8 mouse cellular contexts compared by ENCODE assay signal in the genomic region with DNA sequence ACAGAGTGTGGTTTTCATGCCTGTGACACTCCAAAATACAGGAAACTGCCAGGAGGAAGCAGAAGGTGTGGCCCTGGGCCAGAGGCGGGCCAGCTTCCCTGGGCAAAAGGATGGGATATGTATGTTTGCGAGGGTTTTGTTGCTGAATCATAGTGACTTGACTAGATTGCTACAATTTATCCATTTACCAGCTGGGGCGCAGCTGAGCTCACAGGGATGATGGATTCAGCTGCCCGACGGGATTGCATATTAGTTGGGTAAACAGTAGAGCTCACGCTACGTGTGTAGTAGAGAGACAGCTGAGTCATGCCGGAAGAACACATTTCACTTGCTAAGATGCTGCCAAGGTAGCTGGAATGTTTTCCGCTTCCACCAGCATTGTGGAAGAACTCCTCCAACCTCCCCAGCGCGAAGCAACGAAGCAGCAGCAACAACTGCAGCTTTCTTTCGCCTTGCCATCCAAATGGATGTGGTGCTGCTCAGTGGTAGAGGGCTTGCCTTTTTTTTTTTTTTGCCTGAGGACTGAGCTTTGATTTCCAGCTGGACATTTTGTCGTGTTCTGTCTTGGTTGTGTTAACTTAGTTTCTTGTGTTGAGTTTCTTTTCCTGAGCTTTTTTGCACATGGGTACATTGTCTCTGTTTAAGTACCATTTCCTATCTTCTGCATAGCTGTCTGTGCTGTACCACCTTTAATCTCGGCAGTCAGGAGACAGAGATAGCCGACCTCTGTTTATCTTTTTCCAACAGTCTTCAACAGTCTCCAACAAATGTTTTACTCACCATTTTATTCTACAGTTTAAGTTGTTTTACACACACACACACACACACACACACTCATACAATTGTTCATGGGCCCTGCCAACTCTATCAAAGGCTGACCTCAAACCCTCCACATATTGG. TPM values are rescaled to one million over a fixed set of nuclear protein-coding genes. Genes with fewer than 3 reads are reported as not detected.
DNase-seq lines count a peak whose midpoint lies in the region; ATAC-seq and TF ChIP-seq lines count a peak whose summit lies in the region.

A gene (minus strand): TSS at position 58 of the 900 bp plus-strand sequence.

- H3K9me3 ChIP-seq in forebrain, postnatal 0 days (ENCODE audit: low read length) = no peaks in the 10 kb centered on the region
- no peaks in the 10 kb centered on the region for H3K9me3 ChIP-seq in forebrain, embryonic 12.5 days
- H3K9me3 ChIP-seq in intestine, embryonic 16.5 days (ENCODE audit: control insufficient read depth, low read length) = no peaks in the 10 kb centered on the region; the same call in 1 of the 2 replicates
- no peaks in the 10 kb centered on the region for H3K9me3 ChIP-seq in midbrain, embryonic 11.5 days (ENCODE audit: control insufficient read depth, low read length)
- no peaks in the 10 kb centered on the region for H3K9me3 ChIP-seq in stomach, embryonic 16.5 days (replicated peaks; ENCODE audit: control insufficient read depth, low read length)

- WGBS in forebrain, postnatal 0 days = 41% methylated on average over 16 of the region's 16 CpGs
- WGBS in forebrain, embryonic 12.5 days = 61% methylated on average over 16 of the region's 16 CpGs
- WGBS in intestine, embryonic 16.5 days = 29% methylated on average over 16 of the region's 16 CpGs
- 65% methylated on average over 16 of the region's 16 CpGs for WGBS in midbrain, embryonic 11.5 days
- WGBS in stomach, embryonic 16.5 days = 19% methylated on average over 16 of the region's 16 CpGs

- H3K27ac ChIP-seq in forebrain, postnatal 0 days (ENCODE audit: low read depth, low read length) = no peak within 1 kb of the TSS
- H3K27ac ChIP-seq in forebrain, embryonic 12.5 days = no peak within 1 kb of the TSS
- peak within 1 kb of the TSS; percentile 94 for H3K27ac ChIP-seq in intestine, embryonic 16.5 days (ENCODE audit: low read length)
- H3K27ac ChIP-seq in midbrain, embryonic 11.5 days (ENCODE audit: low read depth, low read length) = no peak within 1 kb of the TSS
- H3K27ac ChIP-seq in stomach, embryonic 16.5 days (ENCODE audit: low read length) = peak within 1 kb of the TSS; percentile 92

- H3K9ac ChIP-seq in forebrain, postnatal 0 days = no peak within 1 kb of the TSS
- H3K9ac ChIP-seq in forebrain, embryonic 12.5 days = no peak within 1 kb of the TSS
- H3K9ac ChIP-seq in intestine, embryonic 16.5 days (ENCODE audit: low read depth, low read length) = no peak within 1 kb of the TSS
- no peak within 1 kb of the TSS for H3K9ac ChIP-seq in midbrain, embryonic 11.5 days (ENCODE audit: low read length)
- H3K9ac ChIP-seq in stomach, embryonic 16.5 days (ENCODE audit: low read length) = no peak within 1 kb of the TSS

- no peaks in the 10 kb centered on the region for H3K27me3 ChIP-seq in forebrain, postnatal 0 days (ENCODE audit: insufficient read depth, low read length)
- no peaks in the 10 kb centered on the region for H3K27me3 ChIP-seq in forebrain, embryonic 12.5 days
- H3K27me3 ChIP-seq in intestine, embryonic 16.5 days (replicated peaks; ENCODE audit: control insufficient read depth, insufficient read depth, low read length) = no peaks in the 10 kb centered on the region
- H3K27me3 ChIP-seq in midbrain, embryonic 11.5 days (ENCODE audit: control insufficient read depth, insufficient read depth, low read length) = no peaks in the 10 kb centered on the region
- H3K27me3 ChIP-seq in stomach, embryonic 16.5 days (ENCODE audit: control insufficient read depth, insufficient read depth, low read length) = no peaks in the 10 kb centered on the region

- peak; percentile 78 for DNase-seq in forebrain, postnatal 0 days
- DNase-seq in cerebellum, postnatal 25 days = peak; percentile 82 to 87
- DNase-seq in gastrocnemius, postnatal 36 days = peak; percentile 73 to 75
- DNase-seq in left cerebral cortex, postnatal 25 days (ENCODE audit: low spot score in 2 of 2) = peak; percentile 81 to 94
- peak; percentile 85 for DNase-seq in midbrain, embryonic 11.5 days (ENCODE audit: low spot score, missing footprints)

- no peaks in the 10 kb centered on the region for H3K4me1 ChIP-seq in forebrain, postnatal 0 days (ENCODE audit: insufficient read depth)
- H3K4me1 ChIP-seq in forebrain, embryonic 12.5 days = no peaks in the 10 kb centered on the region
- peaks cover 4% of the 10 kb centered on the region; the same call in 1 of the 2 replicates for H3K4me1 ChIP-seq in intestine, embryonic 16.5 days (ENCODE audit: control insufficient read depth, insufficient read depth, low read length)
- H3K4me1 ChIP-seq in midbrain, embryonic 11.5 days (ENCODE audit: control insufficient read depth, insufficient read depth, low read length) = no peaks in the 10 kb centered on the region
- no peaks in the 10 kb centered on the region for H3K4me1 ChIP-seq in stomach, embryonic 16.5 days (ENCODE audit: control insufficient read depth, insufficient read depth, low read length)

- intact Hi-C loops in gastrocnemius, postnatal 36 days (cut with DNase I) = no loop called here
- intact Hi-C loops in left cerebral cortex, postnatal 25 days (cut with DNase I) = loop anchor here (2.0 kb wide), 1 partner anchor 51 kb away; a partner anchor contains a TSS

- H3K36me3 ChIP-seq in forebrain, postnatal 0 days (ENCODE audit: insufficient read depth) = no peaks in the 10 kb centered on the region
- no peaks in the 10 kb centered on the region for H3K36me3 ChIP-seq in forebrain, embryonic 12.5 days (replicated peaks)
- H3K36me3 ChIP-seq in intestine, embryonic 16.5 days (ENCODE audit: control insufficient read depth, insufficient read depth, low read length) = no peaks in the 10 kb centered on the region
- H3K36me3 ChIP-seq in midbrain, embryonic 11.5 days (ENCODE audit: control insufficient read depth, insufficient read depth, low read length) = no peaks in the 10 kb centered on the region
- H3K36me3 ChIP-seq in stomach, embryonic 16.5 days (ENCODE audit: control insufficient read depth, insufficient read depth, low read length) = no peaks in the 10 kb centered on the region

- H3K4me2 ChIP-seq in forebrain, postnatal 0 days (ENCODE audit: low read depth) = peak within 1 kb of the TSS; percentile 29
- no peak within 1 kb of the TSS for H3K4me2 ChIP-seq in forebrain, embryonic 12.5 days
- H3K4me2 ChIP-seq in intestine, embryonic 16.5 days (ENCODE audit: low read depth, low read length) = peak within 1 kb of the TSS; percentile 23; the same call in 1 of the 2 replicates
- peak within 1 kb of the TSS; percentile 15; the same call in 1 of the 2 replicates for H3K4me2 ChIP-seq in midbrain, embryonic 11.5 days
- H3K4me2 ChIP-seq in stomach, embryonic 16.5 days (ENCODE audit: low read depth, low read length) = peak within 1 kb of the TSS; percentile 41; the same call in 1 of the 2 replicates

- peak; percentile 63 for TF ChIP-seq CTCF in forebrain, postnatal 0 days (IDR thresholded peaks at IDR 0.05; ENCODE audit: low read depth)

- peak; percentile 86 for ATAC-seq in forebrain, postnatal 0 days
- ATAC-seq in forebrain, embryonic 12.5 days (ENCODE audit: low FRiP score) = no peak
- peak; percentile 77 for ATAC-seq in intestine, embryonic 16.5 days
- ATAC-seq in midbrain, embryonic 11.5 days (ENCODE audit: low FRiP score) = no peak
- peak; percentile 89; the same call in 1 of the 2 replicates for ATAC-seq in stomach, embryonic 16.5 days (ENCODE audit: insufficient read depth, low FRiP score)

- H3K4me3 ChIP-seq in forebrain, postnatal 0 days (ENCODE audit: low read depth, low read length) = no peak within 1 kb of the TSS
- no peak within 1 kb of the TSS for H3K4me3 ChIP-seq in forebrain, embryonic 12.5 days (replicated peaks)
- H3K4me3 ChIP-seq in intestine, embryonic 16.5 days (ENCODE audit: low read length) = no peak within 1 kb of the TSS
- no peak within 1 kb of the TSS for H3K4me3 ChIP-seq in midbrain, embryonic 11.5 days (ENCODE audit: low read depth, low read length)
- H3K4me3 ChIP-seq in stomach, embryonic 16.5 days (replicated peaks; ENCODE audit: low read length) = no peak within 1 kb of the TSS

RNA-seq across cellular contexts. Expression of the gene that starts here (rescaled TPM):
- total RNA-seq in forebrain, postnatal 0 days (2014; rRNA removed) = 2.7 TPM in 1 of 2 replicates, not detected in the other
- 0.54 and 2.5 TPM in 2 replicates for polyA plus RNA-seq in forebrain, postnatal 0 days (2015; fragmentation: Nextera tagmentation; extraction: Ambion mirVana)
- polyA plus RNA-seq in forebrain, embryonic 12.5 days (2016; fragmentation: Nextera tagmentation; extraction: Ambion mirVana) = 1.6 and 5.5 TPM in 2 replicates
- total RNA-seq in gastrocnemius, postnatal 36 days (2021) = 100 to 1,000 TPM; 148 to 162 TPM
- 33.6 and 65.0 TPM in 2 replicates for polyA plus RNA-seq in intestine, embryonic 16.5 days (2015; fragmentation: Nextera tagmentation; extraction: Ambion mirVana)
- total RNA-seq in left cerebral cortex, postnatal 25 days (2021) = 10 to 100 TPM; 30.7 to 33.1 TPM
- 1.1 and 3.8 TPM in 2 replicates for polyA plus RNA-seq in midbrain, embryonic 11.5 days (2014; fragmentation: Nextera tagmentation; extraction: Ambion mirVana)
- polyA plus RNA-seq in stomach, embryonic 16.5 days (2015; fragmentation: Nextera tagmentation; extraction: Ambion mirVana) = 24.2 and 28.7 TPM in 2 replicates

Comparison
In these comparisons a context has a peak if more than half of its experiments do, and no peak if none do; other contexts are left out.
1. RNA of the gene that starts here (total RNA-seq): 148 to 162 TPM in gastrocnemius, postnatal 36 days; 30.7 to 33.1 TPM in left cerebral cortex, postnatal 25 days and 2.7 TPM in forebrain, postnatal 0 days; every median in the first group is over 4 times any median in the second.
2. ATAC-seq: peak in forebrain, postnatal 0 days (single experiment), intestine, embryonic 16.5 days (single experiment) and stomach, embryonic 16.5 days (single experiment); none in forebrain, embryonic 12.5 days (single experiment) and midbrain, embryonic 11.5 days (single experiment).
3. H3K27ac ChIP-seq: peak in intestine, embryonic 16.5 days (single experiment) and stomach, embryonic 16.5 days (single experiment); none in forebrain, postnatal 0 days (single experiment), forebrain, embryonic 12.5 days (single experiment) and midbrain, embryonic 11.5 days (single experiment).
4. Peak in every context shown above with its lines, with median percentiles within 50 percentile points of each other: DNase-seq.